Mouse (Mus musculus): ENCODE measurements around the gene Ints7.

DNA sequence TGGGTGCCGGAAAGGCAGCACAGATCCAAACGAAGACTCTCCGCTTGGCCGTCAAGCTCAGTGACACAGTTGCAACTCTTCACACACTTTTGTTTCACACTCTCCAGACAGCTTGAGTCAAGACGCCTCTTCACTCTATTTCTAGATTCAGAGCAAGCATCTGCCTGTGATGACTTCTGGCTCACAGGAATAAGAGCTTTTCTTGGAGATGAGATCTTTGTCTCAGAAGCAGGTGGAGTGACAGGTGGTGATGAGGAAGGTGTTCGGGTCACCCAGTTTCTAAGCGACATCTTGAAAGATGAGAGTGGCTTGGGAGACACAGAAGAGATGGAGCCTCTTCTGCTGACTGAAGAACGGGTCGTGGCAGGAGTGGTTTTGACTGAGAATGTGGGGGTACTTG, 34.4 kb upstream of the Ints7 start:
- TF ChIP-seq POLR2A (IDR thresholded peaks at IDR 0.05; ENCODE audit: borderline replicate concordance, low read depth, low read length) (no peak), CTCF (IDR thresholded peaks at IDR 0.05; ENCODE audit: low read depth, low read length) (no peak)

All from bone marrow macrophage, adult 2 months (primary cell).